Mouse (Mus musculus) B cell, adult 62 days (primary cell): Measurements from ENCODE around the gene Pphln1. TPM values are rescaled to one million over a fixed set of nuclear protein-coding genes. Genes with fewer than 3 reads are reported as not detected.

ENCODE experiments used
- total RNA-seq: library from RNA; stranded (reverse); gene quantifications from 4 replicates; pipeline ENCODE4 v1.2.4, GENCODE M21; 2023

Gene Pphln1
- 39.7 to 46.8 TPM (median 43.4 TPM) in 4 replicates for total RNA-seq

DNA sequence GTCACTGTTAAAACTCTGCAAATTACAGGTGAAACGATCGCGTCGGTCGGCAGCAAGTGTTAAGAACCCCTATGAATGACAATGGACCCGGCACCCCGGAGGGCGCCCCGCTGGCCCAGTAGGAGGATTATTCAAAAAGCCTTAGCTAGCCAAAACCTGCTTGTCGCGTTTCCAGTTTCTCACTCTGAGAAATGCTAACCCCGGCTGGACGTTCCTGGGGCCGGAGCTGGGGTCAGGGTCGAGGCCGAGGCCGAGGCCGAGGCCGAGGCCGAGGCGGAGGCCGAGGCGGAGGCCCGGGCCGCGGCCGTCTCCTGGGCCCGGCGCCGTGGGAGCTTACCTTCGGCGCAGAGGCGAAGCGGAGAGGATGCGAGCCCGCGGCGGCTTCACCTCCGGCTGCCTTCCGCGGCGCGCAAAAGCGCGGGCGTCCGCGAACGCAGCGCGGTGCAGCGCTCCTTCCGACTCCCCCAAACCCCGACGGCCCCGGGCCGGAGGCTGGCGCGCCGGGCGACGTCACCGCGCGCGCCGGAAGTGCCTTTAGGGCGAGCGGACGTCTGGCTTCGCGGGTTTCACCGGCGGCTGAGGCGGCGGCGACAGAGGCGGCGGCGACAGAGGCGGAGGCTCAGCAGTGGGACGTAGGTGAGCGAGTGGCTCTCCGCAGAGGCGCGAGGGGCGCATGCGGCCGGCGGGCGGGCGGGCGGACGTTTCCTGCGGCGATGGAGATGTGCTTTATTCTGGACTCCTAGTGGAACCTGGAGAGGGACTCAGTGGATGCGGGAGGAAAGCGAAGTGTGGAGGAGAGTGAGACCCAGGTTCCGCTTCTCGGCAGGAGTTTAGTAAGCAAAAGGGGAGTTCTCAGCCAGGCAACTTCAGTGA is at the start of gene Pphln1, which contains the start of gene Zcrb1:
Gene Pphln1, plus strand, starts transcription at position 525 of the 873 bp plus-strand sequence.
Gene Zcrb1, minus strand, starts transcription at position 509 of the 873 bp plus-strand sequence.

Other genes starting within 250 kb of the Pphln1 start
- gene Gxylt1, start 123.2 kb upstream of the Pphln1 start, total RNA-seq = 37.7 to 40.7 TPM (median 39.3 TPM) in 4 replicates
- 13.8 to 15.9 TPM (median 15.1 TPM) in 4 replicates for gene Yaf2, start 61.4 kb upstream of the Pphln1 start, total RNA-seq
- 77.5 to 107 TPM (median 81.1 TPM) in 4 replicates for gene Zcrb1, start within 50 bp of the Pphln1 start, total RNA-seq
- not detected in 4 replicates for gene Prickle1, start 197.5 kb downstream of the Pphln1 start, total RNA-seq